Mouse (Mus musculus): Measurements from ENCODE around the gene Rrp1b. TPM values are rescaled to one million over a fixed set of nuclear protein-coding genes. Genes with fewer than 3 reads are reported as not detected.

Gene Rrp1b
- total RNA-seq (2017) = 42.5 and 54.7 TPM in 2 replicates

DNA sequence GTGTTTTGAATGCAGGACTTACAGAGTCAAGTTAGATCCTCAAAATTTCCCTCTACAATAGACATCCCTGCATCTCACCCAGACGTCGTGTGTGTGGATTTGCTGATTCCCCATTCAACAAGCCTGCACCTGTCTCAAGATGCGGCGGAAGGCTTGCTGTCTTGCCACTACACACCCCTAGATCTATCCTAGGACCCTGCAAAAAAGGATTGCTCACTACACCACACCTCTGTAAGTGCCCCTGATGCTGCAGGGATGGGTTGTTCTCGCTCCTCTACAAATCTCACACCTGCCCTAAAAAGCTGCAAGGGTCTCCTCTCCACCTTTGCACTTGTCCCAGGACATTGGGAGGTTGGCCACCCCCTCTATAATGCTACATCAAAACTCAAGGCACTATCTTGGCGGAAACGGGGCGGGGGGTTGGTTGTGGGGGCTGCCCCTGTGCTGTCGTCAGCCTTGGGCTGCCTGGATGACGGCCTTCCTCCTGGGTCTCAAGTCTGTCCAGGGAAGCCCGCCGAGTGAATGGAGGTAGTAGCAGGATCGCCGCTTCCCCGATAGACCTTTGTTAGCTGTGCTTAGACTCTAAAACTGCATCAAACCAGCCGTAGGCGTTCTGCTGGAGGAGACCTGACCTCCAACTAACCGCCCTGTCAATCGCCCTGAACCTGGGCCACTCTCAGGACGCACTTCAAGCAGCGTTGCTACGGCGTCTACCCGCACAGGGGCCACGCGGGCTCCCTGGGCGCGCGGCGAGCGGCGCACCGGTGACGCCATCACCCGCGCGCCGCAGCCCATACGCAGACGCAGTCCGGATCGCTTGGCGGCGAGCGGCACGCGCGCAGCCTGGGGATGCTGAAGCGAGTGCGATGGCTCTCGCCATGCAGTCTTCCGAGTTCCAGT is at the start of gene Rrp1b, which contains the start of gene Hsf2bp:
Gene Rrp1b, plus strand, starts transcription at position 492 of the 900 bp plus-strand sequence.
Gene Hsf2bp, minus strand, starts transcription at position 741 of the 900 bp plus-strand sequence.
- peak; percentile 60 to 74 for ATAC-seq (replicated peaks in 1 of 2; ENCODE audit: insufficient read depth in 1 of 2, low FRiP score in 2 of 2, low TSS enrichment in 1 of 2, low read depth in 1 of 2, poor library complexity in 2 of 2, severe bottlenecking in 2 of 2)

GRCm38 (mm10) chr17:31986915-31987314 is 49.0 kb upstream of the Rrp1b start:
- ATAC-seq (replicated peaks in 1 of 2; ENCODE audit: insufficient read depth in 1 of 2, low FRiP score in 2 of 2, low TSS enrichment in 1 of 2, low read depth in 1 of 2, poor library complexity in 2 of 2, severe bottlenecking in 2 of 2) = no peak

- ATAC-seq (replicated peaks in 1 of 2; ENCODE audit: insufficient read depth in 1 of 2, low FRiP score in 2 of 2, low TSS enrichment in 1 of 2, low read depth in 1 of 2, poor library complexity in 2 of 2, severe bottlenecking in 2 of 2) = no peak
Observed at GRCm38 (mm10) chr17:31989035-31989434, 46.9 kb upstream of the Rrp1b start.

DNA sequence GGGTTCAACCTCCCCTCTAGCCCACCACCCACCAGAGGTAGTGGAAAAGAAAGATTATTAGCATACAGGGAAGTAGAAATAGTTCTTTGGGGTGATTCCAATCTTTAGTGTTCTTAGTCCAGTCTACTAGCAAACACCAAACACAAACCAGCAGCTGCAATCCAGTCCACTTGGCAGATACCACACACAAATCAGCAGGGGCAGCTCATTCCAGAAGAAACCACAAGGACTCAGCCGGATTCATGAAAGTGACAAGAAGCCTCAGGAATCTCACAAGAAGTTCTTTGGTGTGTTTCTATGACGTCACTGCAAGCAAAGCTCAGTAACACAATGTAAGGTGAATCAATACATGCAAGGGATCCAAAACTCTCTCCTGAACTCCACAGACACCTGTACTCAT is 43.9 kb upstream of the Rrp1b start:
- ATAC-seq (replicated peaks in 1 of 2; ENCODE audit: insufficient read depth in 1 of 2, low FRiP score in 2 of 2, low TSS enrichment in 1 of 2, low read depth in 1 of 2, poor library complexity in 2 of 2, severe bottlenecking in 2 of 2) = no peak

GRCm38 (mm10) chr17:31993354-31993753 is 42.5 kb upstream of the Rrp1b start:
- no peak for ATAC-seq (replicated peaks in 1 of 2; ENCODE audit: insufficient read depth in 1 of 2, low FRiP score in 2 of 2, low TSS enrichment in 1 of 2, low read depth in 1 of 2, poor library complexity in 2 of 2, severe bottlenecking in 2 of 2)

GRCm38 (mm10) chr17:31994132-31994531 is 41.8 kb upstream of the Rrp1b start:
- ATAC-seq (replicated peaks in 1 of 2; ENCODE audit: insufficient read depth in 1 of 2, low FRiP score in 2 of 2, low TSS enrichment in 1 of 2, low read depth in 1 of 2, poor library complexity in 2 of 2, severe bottlenecking in 2 of 2) = no peak

DNA sequence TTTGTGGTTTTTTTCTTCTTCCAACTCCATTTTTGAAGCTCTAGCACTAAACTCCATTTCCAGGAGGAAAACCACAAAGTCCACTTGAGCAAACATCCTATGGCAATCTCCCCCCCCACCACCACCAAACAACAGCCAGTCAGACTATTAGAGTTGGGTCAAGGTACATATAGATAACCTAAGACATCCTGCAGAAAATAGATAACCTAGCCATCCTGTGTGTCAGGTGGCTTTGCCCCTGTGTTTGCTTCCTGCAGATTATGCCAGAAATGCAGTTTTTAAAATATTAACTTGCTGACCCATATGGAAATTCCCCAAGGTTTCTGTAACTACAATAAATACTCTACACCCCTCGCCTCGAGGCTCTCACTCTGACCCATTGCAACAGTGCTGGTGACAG is 40.1 kb upstream of the Rrp1b start:
- no peak for ATAC-seq (replicated peaks in 1 of 2; ENCODE audit: insufficient read depth in 1 of 2, low FRiP score in 2 of 2, low TSS enrichment in 1 of 2, low read depth in 1 of 2, poor library complexity in 2 of 2, severe bottlenecking in 2 of 2)

DNA sequence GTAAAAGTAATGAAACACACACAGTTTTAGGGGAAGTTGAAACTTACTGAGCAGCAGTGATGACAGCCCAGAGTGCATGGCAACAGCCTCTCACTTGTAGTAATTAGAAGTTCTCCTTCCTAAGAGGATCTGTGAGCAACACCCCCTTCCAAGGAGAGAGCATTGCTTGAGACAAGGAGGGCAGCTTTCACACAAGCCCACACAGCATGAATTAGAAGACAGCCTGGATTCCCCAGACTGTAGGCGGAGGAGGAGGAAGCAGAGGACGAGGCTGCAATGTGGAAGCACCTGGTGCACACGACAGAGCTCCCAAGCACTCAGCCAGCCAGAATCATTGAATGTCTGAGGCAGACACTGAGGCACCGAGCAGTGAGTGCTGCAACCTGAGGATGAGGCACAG is 39.6 kb upstream of the Rrp1b start:
- peak in 1 of 2 experiments; percentile 25; a peak in 2 of 4 replicates for ATAC-seq (replicated peaks in 1 of 2; ENCODE audit: insufficient read depth in 1 of 2, low FRiP score in 2 of 2, low TSS enrichment in 1 of 2, low read depth in 1 of 2, poor library complexity in 2 of 2, severe bottlenecking in 2 of 2)

DNA sequence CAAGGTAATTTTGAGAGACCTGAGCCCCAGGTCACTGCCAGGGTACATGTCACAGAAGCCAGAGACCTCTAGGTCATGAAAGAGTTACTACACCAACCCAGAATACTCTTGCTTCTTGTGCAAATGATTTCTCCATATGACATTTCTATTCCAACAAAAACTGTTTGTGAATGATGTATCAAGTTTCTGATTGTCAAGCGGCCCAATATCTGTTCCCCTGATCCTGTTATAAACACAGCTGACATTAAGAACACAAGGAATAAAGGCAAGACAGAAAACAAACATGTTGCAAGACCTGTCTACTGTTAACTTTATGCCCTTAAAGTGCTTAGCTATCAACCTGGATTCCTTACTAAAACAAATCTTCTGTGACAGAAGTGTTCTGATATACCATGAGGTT is 37.5 kb upstream of the Rrp1b start:
- no peak for ATAC-seq (replicated peaks in 1 of 2; ENCODE audit: insufficient read depth in 1 of 2, low FRiP score in 2 of 2, low TSS enrichment in 1 of 2, low read depth in 1 of 2, poor library complexity in 2 of 2, severe bottlenecking in 2 of 2)

DNA sequence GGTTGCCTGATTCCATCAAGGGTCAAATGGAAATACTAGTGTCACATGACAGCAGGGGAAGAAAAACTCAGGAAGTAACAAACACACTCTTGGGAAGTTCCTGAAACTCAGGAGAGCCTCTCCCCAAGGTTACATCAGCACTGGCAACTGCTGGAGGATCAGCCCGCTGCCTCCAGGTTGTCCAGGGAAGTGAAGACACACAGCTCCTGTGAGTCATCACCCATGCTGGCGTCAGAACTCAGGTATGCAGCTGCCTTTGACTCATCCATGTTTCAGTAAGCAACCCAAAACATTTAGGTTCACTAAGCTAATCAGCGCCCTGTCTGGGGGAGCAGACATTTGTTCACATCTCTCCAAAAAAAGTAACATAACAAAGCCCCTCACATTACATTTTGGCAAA is 32.6 kb upstream of the Rrp1b start:
- ATAC-seq (replicated peaks in 1 of 2; ENCODE audit: insufficient read depth in 1 of 2, low FRiP score in 2 of 2, low TSS enrichment in 1 of 2, low read depth in 1 of 2, poor library complexity in 2 of 2, severe bottlenecking in 2 of 2) = no peak

- no peak for ATAC-seq (replicated peaks in 1 of 2; ENCODE audit: insufficient read depth in 1 of 2, low FRiP score in 2 of 2, low TSS enrichment in 1 of 2, low read depth in 1 of 2, poor library complexity in 2 of 2, severe bottlenecking in 2 of 2)
Observed at GRCm38 (mm10) chr17:32006800-32007199, 29.1 kb upstream of the Rrp1b start.

GRCm38 (mm10) chr17:32011694-32012093 is 24.2 kb upstream of the Rrp1b start:
- no peak for ATAC-seq (replicated peaks in 1 of 2; ENCODE audit: insufficient read depth in 1 of 2, low FRiP score in 2 of 2, low TSS enrichment in 1 of 2, low read depth in 1 of 2, poor library complexity in 2 of 2, severe bottlenecking in 2 of 2)

GRCm38 (mm10) chr17:32012254-32012653 is 23.6 kb upstream of the Rrp1b start:
- ATAC-seq (replicated peaks in 1 of 2; ENCODE audit: insufficient read depth in 1 of 2, low FRiP score in 2 of 2, low TSS enrichment in 1 of 2, low read depth in 1 of 2, poor library complexity in 2 of 2, severe bottlenecking in 2 of 2) = no peak

DNA sequence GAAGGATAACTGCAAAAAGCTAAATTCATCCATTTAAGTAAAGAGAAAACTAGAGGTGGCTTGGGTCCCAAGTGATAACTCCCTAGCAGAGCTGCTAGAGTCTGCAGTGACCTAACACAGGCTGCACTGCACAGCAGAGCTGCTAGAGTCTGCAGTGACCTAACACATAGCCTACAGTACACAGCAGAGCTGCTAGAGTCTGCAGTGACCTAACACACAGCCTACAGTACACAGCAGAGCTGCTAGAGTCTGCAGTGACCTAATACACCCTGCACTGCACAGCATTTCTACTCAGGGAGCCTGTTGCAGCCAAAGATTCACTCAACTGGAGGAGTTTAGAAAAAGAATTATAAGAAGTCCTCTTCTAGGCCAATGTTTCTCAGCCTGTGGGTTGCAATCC is 22.2 kb upstream of the Rrp1b start:
- no peak for ATAC-seq (replicated peaks in 1 of 2; ENCODE audit: insufficient read depth in 1 of 2, low FRiP score in 2 of 2, low TSS enrichment in 1 of 2, low read depth in 1 of 2, poor library complexity in 2 of 2, severe bottlenecking in 2 of 2)

GRCm38 (mm10) chr17:32016481-32016880 is 19.4 kb upstream of the Rrp1b start:
- ATAC-seq (replicated peaks in 1 of 2; ENCODE audit: insufficient read depth in 1 of 2, low FRiP score in 2 of 2, low TSS enrichment in 1 of 2, low read depth in 1 of 2, poor library complexity in 2 of 2, severe bottlenecking in 2 of 2) = no peak

GRCm38 (mm10) chr17:32018127-32018894 is 17.6 kb upstream of the Rrp1b start:
- no peak for ATAC-seq (replicated peaks in 1 of 2; ENCODE audit: insufficient read depth in 1 of 2, low FRiP score in 2 of 2, low TSS enrichment in 1 of 2, low read depth in 1 of 2, poor library complexity in 2 of 2, severe bottlenecking in 2 of 2)

DNA sequence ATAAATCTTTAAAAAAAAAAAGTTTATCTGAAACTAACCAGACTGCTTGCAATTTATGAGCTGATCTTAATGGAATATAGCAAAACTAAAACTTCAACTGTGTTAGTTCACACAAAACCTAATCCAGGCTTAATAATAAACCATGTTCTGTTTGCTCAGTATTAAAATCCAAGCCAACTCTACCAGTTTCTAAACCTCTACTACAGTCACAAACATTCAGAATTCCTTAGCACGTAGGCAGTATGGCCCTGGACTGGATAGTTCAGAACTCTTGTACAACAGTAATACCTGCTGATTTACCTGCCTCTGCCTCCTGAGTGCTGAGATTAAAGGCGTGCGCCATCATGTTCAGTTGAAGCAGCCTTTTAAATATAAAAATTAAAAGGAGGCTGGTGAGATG is 13.9 kb upstream of the Rrp1b start:
- ATAC-seq (replicated peaks in 1 of 2; ENCODE audit: insufficient read depth in 1 of 2, low FRiP score in 2 of 2, low TSS enrichment in 1 of 2, low read depth in 1 of 2, poor library complexity in 2 of 2, severe bottlenecking in 2 of 2) = no peak

DNA sequence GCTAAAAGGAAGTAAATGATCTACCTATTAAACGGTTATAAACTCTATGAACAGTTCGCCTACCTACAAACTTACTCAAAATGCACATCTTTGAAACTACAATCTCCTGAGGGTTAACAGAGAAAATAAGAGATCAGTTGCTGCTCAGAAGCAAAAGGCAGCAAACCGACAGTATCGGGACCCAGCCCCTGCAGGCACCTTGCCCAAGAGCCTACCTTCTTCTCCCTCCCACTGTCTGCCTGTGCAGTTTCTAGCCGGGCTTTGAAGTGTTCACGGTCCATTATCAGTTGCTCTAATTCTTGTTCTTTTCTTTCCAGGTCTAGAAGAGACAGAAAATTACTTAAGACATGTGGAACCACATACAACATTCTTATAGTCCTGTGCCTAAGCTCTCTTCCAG is 13.3 kb upstream of the Rrp1b start:
- no peak for ATAC-seq (replicated peaks in 1 of 2; ENCODE audit: insufficient read depth in 1 of 2, low FRiP score in 2 of 2, low TSS enrichment in 1 of 2, low read depth in 1 of 2, poor library complexity in 2 of 2, severe bottlenecking in 2 of 2)

All from hematopoietic stem cell, adult 5-6 weeks (primary cell).